Mouse (Mus musculus) layer of hippocampus, adult 9-10 months (tissue): ENCODE data around the gene Dhcr24.

ENCODE experiments used
- DNase-seq: peaks from one replicate; pipeline ENCODE4 v3.0.0; 2022; ENCODE audit warnings: low spot score

Gene Dhcr24

GRCm38 (mm10) chr4:106560213-106560845, 509 bp upstream of the Dhcr24 start:
- no peak for DNase-seq

GRCm38 (mm10) chr4:106562006-106562405, 1.2 kb downstream of the Dhcr24 start:
- no peak for DNase-seq

- DNase-seq = no peak
Measured at GRCm38 (mm10) chr4:106562837-106563790, 2.3 kb downstream of the Dhcr24 start.

GRCm38 (mm10) chr4:106564161-106564560, 3.3 kb downstream of the Dhcr24 start:
- DNase-seq = no peak

- DNase-seq = no peak
Measured at GRCm38 (mm10) chr4:106569680-106570079, 8.8 kb downstream of the Dhcr24 start.

- DNase-seq = no peak
Measured at GRCm38 (mm10) chr4:106571081-106571724, 10.4 kb downstream of the Dhcr24 start.

GRCm38 (mm10) chr4:106575022-106575421, 14.2 kb downstream of the Dhcr24 start:
- no peak for DNase-seq

- DNase-seq = no peak
Measured at GRCm38 (mm10) chr4:106577511-106577910, 16.7 kb downstream of the Dhcr24 start.

- no peak for DNase-seq
Measured at GRCm38 (mm10) chr4:106581176-106581864, 20.5 kb downstream of the Dhcr24 start.

- no peak for DNase-seq
Measured at GRCm38 (mm10) chr4:106581865-106582204, 21.0 kb downstream of the Dhcr24 start.

- no peak for DNase-seq
Measured at GRCm38 (mm10) chr4:106582428-106583153, 21.8 kb downstream of the Dhcr24 start.

- DNase-seq = no peak
Measured at GRCm38 (mm10) chr4:106584665-106585064, 23.8 kb downstream of the Dhcr24 start.

- no peak for DNase-seq
Measured at GRCm38 (mm10) chr4:106587075-106587474, 26.2 kb downstream of the Dhcr24 start.

- no peak for DNase-seq
Measured at GRCm38 (mm10) chr4:106590142-106590541, 29.3 kb downstream of the Dhcr24 start.

GRCm38 (mm10) chr4:106590871-106591270, 30.0 kb downstream of the Dhcr24 start:
- no peak for DNase-seq

GRCm38 (mm10) chr4:106593636-106594035, 32.8 kb downstream of the Dhcr24 start:
- DNase-seq = no peak

- no peak for DNase-seq
Measured at GRCm38 (mm10) chr4:106596200-106596599, 35.4 kb downstream of the Dhcr24 start.

GRCm38 (mm10) chr4:106597055-106597454, 36.2 kb downstream of the Dhcr24 start:
- DNase-seq = no peak

GRCm38 (mm10) chr4:106597741-106598140, 36.9 kb downstream of the Dhcr24 start:
- no peak for DNase-seq

GRCm38 (mm10) chr4:106599415-106599814, 38.6 kb downstream of the Dhcr24 start:
- DNase-seq = no peak

GRCm38 (mm10) chr4:106600770-106601169, 39.9 kb downstream of the Dhcr24 start:
- no peak for DNase-seq
